Mouse (Mus musculus) ovary, postnatal 10 days (tissue): ENCODE measurements around the gene Zfp78.
"Not testable (repeated sequence)": the region's sequence is repeated elsewhere in the genome, so short reads cannot be mapped to it uniquely, and the experiment has no call there.

Experiments used
- DNase-seq: peaks from one replicate; pipeline ENCODE4 v3.0.0; 2022; ENCODE audit warnings: low spot score

Zfp78 gene

DNA sequence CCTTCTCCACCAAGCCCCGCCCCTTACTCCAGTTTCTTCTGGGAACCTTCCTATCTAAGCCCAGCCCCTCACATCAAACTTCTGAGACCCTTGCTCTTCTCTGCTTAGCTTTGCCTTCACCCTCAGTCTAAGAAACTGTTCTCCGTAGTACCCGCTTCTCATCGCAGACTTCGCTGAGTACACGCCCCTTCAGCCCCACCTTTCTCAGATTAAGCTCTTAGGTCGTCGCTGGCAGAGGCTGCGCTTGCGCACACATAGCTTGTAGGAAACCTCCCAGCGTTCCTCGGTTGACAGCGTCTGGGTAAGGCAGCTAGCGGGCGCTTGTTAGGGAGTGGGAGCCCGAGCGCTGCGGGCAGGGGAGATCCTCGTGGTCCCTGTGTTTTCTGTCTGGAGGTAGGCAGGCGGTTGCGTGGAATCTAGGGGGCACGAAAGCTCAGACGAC is at the start of gene Zfp78:
Gene Zfp78, plus strand, starts transcription at position 234 of the 442 bp plus-strand sequence.
- peak; percentile 65 for DNase-seq

DNA sequence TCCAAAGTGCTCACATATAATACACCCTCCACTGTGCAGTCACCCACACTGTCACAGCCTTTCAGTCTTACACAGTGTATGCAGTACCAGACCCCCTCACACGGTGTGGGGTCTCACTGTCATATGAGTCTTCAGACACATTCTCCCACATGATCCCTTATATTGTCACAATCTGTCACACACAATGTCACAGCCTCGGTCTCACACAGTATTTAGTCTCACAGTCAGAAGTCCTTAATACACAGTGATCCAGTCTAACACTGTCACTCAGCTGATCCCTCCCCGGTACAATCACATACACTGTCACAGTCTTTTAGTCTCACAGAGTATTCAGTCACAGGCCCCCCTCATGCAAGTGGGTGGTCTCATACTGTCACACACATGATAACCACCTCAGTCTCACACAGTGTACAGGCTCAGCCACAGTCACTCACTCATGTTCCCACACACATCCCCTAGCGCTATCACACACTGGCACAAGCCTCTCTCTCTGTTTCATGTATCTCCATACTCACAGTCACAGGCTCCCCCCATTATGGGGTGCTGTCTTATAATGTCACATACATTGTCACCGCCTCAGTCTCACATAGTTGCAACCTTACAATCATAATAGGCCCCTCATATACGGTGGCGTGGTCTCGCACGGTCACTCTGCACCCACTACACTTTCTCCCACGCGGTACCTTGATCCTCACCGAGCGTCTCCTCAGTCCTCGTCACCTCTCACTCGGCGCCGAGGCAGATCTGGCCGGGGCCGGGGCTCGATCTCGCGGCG is 32.4 kb upstream of the Zfp78 start:
- DNase-seq, result no peak

DNA sequence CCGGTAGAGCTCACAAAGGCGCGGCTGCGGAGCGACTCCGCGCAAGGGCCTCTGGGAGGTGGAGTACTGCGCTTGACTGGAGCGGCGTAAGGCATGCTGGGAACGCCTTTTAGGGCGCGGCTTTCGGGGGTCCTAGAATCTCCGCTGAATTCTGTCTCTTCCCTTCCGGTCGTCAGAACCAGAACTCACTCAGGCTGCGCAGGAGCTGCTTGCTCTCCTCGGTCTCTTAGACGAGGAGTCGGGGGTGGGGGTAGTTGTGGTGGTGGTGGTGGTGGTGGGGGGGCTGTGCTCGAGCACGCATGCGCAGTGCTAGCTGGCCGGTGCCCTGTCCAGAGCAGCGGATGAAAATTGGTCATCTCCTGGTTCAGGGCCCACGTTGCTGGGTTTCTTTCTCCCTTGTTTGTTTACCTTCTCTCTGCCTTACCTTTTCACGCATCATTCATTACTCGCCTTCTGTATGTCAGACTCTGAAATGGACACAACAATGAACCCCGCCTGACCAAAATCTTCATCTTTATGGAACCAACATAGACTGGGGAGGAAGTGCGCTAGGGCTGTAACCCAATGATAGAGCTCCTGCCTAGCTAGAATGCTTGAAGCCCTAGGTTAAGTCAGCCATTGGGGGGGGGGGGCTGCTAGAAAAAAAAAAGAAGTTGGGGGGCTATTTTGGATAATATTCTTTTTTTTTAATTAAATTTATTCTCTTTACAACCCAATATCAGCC is 31.7 kb upstream of the Zfp78 start, which contains the start of gene Zfp583:
Gene Zfp583, minus strand, starts transcription at position 53 of the 724 bp plus-strand sequence.
- peak; percentile 67 for DNase-seq

GRCm38 (mm10) chr7:6339865-6340264 is 23.2 kb upstream of the Zfp78 start:
- no peak for DNase-seq

- DNase-seq, result peak; percentile 34
These were observed 19.5 kb upstream of the Zfp78 start, which contains the start of gene Gm3854 for GRCm38 (mm10) chr7:6343501-6344071. Gm3854 (plus strand) TSS chr7:6343759.

GRCm38 (mm10) chr7:6344124-6344523 is 19.0 kb upstream of the Zfp78 start:
- no peak for DNase-seq

DNA sequence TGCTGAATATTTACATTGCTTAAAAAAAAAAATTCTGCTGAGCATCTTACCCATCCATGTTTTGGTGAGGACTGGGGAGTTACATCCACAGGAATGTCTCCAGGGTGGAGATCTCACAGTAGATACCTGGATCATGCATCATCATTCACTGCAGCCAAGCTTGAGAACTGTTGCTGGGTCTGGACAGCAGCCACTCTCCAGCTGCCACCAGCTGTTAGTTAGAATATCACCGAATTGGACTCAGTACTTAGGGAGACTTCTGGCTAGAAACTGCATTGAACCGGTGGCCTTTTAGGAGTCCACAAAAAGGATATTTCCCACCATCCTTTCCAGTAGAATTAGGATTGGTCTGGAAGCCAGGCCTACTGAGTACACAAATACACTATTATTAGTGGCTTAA is 5.0 kb upstream of the Zfp78 start:
- no peak for DNase-seq

- no peak for DNase-seq
These were observed 4.0 kb upstream of the Zfp78 start for GRCm38 (mm10) chr7:6358937-6359590.

- no peak for DNase-seq
These were observed 2.5 kb upstream of the Zfp78 start for GRCm38 (mm10) chr7:6360477-6361060.

DNA sequence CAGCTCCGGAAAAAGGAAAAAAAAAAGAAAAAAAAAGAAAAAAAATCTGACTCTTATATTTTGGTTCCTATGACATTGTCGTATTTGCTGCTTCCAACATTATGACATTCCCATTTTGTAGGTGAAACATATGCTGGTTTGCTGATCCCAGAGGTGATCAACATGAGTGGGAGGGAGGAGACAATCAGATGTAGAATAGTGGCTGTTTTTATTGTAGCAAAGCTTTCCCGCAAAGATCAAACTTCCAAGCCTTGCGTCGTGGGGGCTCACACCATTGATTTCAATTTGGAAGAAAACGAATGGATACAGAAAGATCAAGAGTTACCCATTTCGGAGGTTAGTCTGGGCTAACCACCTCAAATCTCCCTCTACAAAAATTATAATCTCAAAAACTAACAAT is 1.3 kb upstream of the Zfp78 start:
- DNase-seq, result no peak

GRCm38 (mm10) chr7:6362268-6363046 is 623 bp upstream of the Zfp78 start:
- DNase-seq, result peak; percentile 80

DNA sequence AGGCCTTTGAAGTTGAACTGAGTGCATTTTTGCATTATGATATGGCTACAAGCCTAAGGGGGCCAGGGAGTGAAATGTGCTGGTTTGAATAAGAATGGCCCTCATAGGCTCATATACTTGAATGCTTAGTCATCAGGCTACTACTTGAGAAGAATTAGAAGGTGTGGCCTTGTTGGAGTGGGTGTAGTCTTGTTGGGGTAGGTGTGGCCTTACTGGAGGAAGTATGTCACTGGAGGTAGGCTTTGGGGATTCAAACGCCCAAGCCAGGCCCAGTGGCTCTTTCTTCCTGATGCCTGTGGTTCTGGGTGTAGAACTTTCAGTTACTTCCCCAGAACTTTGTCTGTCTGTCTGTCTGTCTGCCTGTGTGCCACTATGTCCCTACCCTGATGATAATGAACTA is 1.7 kb downstream of the Zfp78 start:
- no peak for DNase-seq

GRCm38 (mm10) chr7:6367185-6367584 is 4.1 kb downstream of the Zfp78 start:
- no peak for DNase-seq

DNA sequence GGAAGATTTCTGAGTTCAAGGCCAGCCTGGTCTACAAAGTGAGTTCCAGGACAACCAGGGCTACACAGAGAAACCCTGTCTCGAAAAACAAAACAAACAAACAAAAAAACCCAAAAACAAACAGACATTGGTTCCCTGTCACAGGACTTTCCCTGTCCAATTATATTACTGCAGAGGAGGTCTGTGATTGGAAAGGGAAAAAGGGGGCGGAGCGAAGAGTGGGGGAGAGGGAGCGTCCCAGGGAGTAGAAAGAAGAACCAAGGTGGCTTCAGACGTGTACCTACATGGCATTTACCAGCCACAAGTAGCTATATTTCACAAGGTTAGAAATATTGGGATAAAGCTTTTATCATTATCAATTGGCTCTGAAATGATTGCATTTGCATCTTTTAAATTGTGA is 5.1 kb downstream of the Zfp78 start:
- not testable (repeated sequence) for DNase-seq

- DNase-seq, result no peak
These were observed 6.4 kb downstream of the Zfp78 start for GRCm38 (mm10) chr7:6369460-6369859.

- no peak for DNase-seq
These were observed 9.9 kb downstream of the Zfp78 start for GRCm38 (mm10) chr7:6372993-6373392.

DNA sequence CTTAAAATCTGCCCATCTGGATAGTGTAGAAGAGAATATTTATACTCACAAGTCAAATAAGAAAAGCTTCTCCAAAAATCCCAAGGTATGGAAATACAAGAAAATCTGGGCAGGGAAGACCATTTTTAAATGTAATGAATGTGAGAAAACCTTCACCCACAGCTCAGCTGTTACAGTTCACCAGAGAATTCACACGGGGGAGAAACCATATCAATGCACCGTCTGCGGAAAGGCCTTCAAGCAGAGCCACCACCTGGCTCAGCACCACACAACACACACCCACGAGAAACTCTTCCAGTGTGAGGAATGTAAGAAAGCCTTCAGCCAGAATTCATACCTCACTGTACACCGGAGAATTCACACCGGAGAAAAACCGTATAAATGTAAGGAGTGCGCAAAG is 15.4 kb downstream of the Zfp78 start:
- no peak for DNase-seq

- no peak for DNase-seq
These were observed 18.4 kb downstream of the Zfp78 start for GRCm38 (mm10) chr7:6381431-6381830.

GRCm38 (mm10) chr7:6383044-6383455 is 20.0 kb downstream of the Zfp78 start, which contains the start of gene Zfp28:
Zfp28 (plus strand) TSS chr7:6383295.
- DNase-seq, result peak; percentile 81

GRCm38 (mm10) chr7:6384011-6384410 is 20.9 kb downstream of the Zfp78 start:
- DNase-seq, result no peak

DNA sequence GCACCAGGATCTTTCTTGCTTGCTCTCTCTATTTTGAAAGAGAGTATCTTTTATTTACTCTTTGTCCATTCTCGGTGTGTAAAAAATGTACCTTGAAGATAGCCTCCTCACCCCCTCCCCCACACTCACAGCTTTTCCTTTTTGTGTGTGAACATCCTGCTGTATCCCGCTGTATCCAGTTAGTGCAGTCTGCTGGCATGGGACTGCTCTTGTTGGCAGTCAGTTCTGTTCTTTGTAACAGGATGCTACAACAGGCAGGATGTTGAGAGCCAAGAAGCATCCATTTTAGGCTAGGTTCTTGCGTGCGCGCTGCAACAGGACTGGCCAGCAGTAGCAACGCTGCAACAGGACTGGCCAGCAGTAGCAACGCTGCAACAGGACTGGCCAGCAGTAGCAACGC is 23.9 kb downstream of the Zfp78 start:
- DNase-seq, result no peak
